Mouse (Mus musculus) brown adipose tissue, adult 24 weeks (tissue): ENCODE results near the gene Prkd2. TPM values are rescaled to one million over a fixed set of nuclear protein-coding genes. Genes with fewer than 3 reads are reported as not detected.
A peak's percentile ranks its signal among the peaks of the same experiment; 100 is the strongest.

Experiments used
- H3K27ac ChIP-seq: fragments of 200-500 bp; replicated peaks from 2 replicates; pipeline ENCODE4 v1.5.1; 2012; ENCODE audit warnings: low read depth, mild to moderate bottlenecking, low read length
- H3K4me1 ChIP-seq: fragments of 200-500 bp; 2 replicates; pipeline ENCODE4 v1.6.1; 2012; ENCODE audit warnings: low read length, mixed read lengths; ENCODE audit not compliant: control insufficient read depth, insufficient read depth, insufficient read length
- H3K4me3 ChIP-seq: fragments of 200-500 bp; 2 replicates; pipeline ENCODE4 v1.5.1; 2012; ENCODE audit warnings: low read depth, mild to moderate bottlenecking, low read length, moderate library complexity; ENCODE audit not compliant: insufficient read depth
- polyA plus RNA-seq: library from polyadenylated mRNA; stranded (reverse); fragments of >200 nt; gene quantifications from 2 replicates; pipeline ENCODE4 v1.2.4, GENCODE M21; 2012; ENCODE audit not compliant: missing spikeins, insufficient read depth, insufficient read length

Prkd2 gene
- polyA plus RNA-seq, 1 experiment = 11.3 TPM

DNA sequence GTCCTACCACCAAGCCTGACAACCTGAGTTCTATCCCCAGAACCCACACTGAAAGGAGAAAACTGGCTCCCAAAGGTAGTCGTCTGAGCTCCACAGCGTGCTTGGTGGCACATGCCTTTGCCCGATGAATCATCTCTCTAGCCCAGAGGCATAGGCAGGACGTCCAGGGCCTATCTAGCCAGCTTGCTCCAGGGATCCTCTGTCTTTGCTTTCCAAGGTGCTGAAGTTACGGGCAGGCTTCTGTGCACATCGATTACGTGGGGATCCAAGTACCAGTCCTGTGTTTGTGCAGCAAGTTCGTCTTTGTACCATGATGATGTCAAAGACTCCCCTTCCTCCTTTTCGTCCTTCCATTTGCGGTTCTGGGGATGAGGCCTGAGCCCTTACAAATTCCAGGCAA lies 28.9 kb downstream of the Prkd2 start:
- H3K27ac ChIP-seq = no peak overlapping the region
- H3K4me1 ChIP-seq = no peaks in the 10 kb centered on the region
- H3K4me3 ChIP-seq = no peak overlapping the region

DNA sequence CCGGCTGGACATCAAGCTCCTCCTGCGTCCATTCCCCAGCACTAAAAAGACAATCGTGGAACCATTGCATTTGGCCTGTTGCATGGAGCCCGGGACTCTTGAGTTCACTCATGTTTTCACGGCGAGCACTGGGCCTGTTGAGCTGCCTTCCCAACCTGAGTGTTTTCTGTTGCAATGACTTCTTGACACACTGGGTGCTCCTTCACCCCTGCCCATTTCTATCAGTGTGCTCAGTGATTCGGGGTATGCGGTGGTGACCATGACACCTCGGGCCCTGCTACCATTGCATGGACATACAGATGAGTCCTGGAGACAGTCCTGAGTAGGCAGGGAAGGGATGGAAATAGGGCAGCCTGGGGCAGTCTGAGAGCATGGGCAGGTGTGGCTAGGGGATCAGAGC lies 29.8 kb downstream of the Prkd2 start:
- no peak overlapping the region for H3K4me3 ChIP-seq
- no peaks in the 10 kb centered on the region; the same call in 1 of the 2 replicates for H3K4me1 ChIP-seq
- H3K27ac ChIP-seq = no peak overlapping the region

DNA sequence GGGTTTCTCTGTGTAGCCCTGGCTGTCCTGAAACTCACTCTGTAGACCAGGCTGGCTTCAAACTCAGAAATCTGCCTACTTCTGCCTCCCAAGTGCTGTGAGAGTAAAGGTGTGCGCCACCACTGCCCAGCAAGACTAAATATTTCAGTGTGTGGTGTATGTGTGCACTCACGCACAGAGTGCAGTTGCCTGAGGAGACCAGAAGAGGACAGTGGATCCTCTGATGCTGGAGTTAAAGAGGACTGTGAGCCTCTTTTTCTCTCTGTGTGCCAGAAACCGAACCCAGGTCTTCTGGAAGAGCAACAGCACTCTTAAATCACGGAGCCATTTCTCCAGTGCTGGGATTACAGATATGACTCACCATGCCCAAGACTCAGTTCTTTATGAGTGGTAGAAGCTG lies 30.7 kb downstream of the Prkd2 start:
- Histone ChIP-seq H3K4me1 (no peaks in the 10 kb centered on the region; the same call in 1 of the 2 replicates), H3K27ac (no peak overlapping the region), H3K4me3 (no peak overlapping the region)

DNA sequence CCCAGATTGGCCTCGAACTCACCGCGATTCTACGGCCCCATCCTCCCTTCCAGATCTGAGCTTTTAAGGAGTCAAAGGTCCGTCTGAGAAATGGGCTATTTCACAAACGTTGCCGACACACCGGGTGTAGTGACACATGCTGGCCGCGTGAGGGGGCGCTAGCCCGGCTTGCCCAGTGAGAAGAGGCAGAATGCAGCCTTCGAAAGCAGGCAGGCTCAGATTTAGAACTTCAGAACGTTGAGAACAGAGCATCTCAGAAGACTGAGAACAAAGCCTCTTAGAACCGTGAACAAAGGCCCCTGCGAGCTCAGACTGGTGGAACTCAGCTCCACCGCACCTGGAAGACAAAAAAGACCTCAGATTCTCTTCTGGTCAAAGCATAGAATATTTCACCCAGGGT lies 31.5 kb downstream of the Prkd2 start:
- peak overlapping the region; percentile 31; the same call in 1 of the 2 replicates for H3K4me3 ChIP-seq

DNA sequence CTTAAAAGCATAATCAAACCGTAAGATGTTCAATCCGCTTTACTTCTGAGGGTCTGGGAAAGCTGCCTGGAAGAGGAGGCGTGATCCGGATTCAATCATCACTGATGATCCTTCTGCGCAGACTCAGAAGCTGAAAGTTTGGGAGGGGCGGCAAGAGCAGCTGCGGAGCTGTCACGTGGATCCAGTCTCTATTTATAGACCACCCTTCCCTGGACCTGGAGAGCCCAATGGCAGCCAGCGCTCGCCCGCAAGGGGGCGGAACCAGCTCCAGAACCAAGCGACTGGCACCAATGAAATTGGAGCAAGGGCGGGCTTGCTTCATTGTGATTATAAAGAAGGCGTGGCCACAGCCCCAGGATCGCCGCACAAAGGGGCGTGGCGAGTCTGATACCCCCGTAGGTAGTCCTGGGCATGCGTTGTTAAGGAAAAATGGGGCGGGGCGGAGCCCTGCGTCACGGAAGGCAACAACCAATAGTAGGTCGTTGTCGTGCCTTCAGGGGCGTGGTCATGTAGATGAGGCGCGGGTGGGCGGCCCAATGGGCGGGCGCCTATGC lies 32.1 kb downstream of the Prkd2 start:
- H3K4me3 ChIP-seq = peak overlapping the region; percentile 31; the same call in 1 of the 2 replicates
- H3K4me1 ChIP-seq = no peaks in the 10 kb centered on the region; the same call in 1 of the 2 replicates
- peak overlapping the region; percentile 37 for H3K27ac ChIP-seq

More for the DNA sequence above, 31.5 kb downstream of the Prkd2 start:
- no peaks in the 10 kb centered on the region; the same call in 1 of the 2 replicates for H3K4me1 ChIP-seq
- peak overlapping the region; percentile 37 for H3K27ac ChIP-seq

DNA sequence AGATGAGACGGTGACA lies 32.4 kb downstream of the Prkd2 start, which contains the start of gene Dact3:
Dact3 (plus strand) TSS at position 8 of the 16 bp plus-strand sequence.
- no peaks in the 10 kb centered on the region; the same call in 1 of the 2 replicates for H3K4me1 ChIP-seq
- H3K27ac ChIP-seq = peak within 1 kb of the TSS; percentile 37
- H3K4me3 ChIP-seq = peak within 1 kb of the TSS; percentile 48

DNA sequence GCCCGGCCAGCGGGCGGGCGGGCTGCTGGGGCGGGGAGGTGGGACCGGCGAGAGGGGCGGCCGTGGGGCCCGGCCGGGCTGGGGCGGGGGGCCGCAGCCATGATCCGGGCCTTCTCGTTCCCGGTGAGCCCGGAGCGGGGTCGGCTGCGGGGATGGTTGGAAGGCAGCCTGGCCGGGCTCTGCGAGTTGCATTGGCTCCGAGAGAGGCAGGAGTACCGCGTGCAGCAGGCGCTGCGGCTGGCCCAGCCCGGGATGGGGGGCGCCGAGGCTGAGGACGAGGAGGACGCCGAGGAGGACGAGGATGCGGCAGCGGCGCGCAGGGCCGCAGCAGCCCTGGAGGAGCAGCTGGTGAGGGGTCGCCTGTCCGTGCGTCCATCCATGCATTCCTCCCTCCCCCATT lies 32.6 kb downstream of the Prkd2 start:
- Histone ChIP-seq H3K27ac (no peak overlapping the region), H3K4me1 (no peaks in the 10 kb centered on the region; the same call in 1 of the 2 replicates), H3K4me3 (peak overlapping the region; percentile 48)

DNA sequence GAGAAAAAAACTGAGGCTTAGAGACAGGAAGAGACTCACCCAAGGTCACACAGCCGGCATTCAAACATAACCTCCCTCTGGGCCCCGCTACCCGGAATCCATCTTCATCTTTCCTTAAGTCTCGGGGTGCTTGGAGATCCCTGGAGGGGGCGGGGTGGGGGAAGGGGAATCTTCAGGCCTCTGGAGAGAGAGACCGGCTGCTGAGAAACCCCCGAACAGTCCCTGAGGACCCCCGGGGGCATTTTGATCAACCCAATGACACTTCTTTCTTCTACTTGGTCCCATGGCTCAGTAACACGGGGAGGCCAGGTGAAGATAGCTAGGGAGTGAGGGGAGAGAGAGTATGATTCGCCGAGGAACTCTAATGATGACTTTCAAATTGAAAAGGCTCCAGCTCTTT lies 33.3 kb downstream of the Prkd2 start:
- no peak overlapping the region for H3K27ac ChIP-seq
- peak overlapping the region; percentile 48 for H3K4me3 ChIP-seq
- no peaks in the 10 kb centered on the region; the same call in 1 of the 2 replicates for H3K4me1 ChIP-seq

DNA sequence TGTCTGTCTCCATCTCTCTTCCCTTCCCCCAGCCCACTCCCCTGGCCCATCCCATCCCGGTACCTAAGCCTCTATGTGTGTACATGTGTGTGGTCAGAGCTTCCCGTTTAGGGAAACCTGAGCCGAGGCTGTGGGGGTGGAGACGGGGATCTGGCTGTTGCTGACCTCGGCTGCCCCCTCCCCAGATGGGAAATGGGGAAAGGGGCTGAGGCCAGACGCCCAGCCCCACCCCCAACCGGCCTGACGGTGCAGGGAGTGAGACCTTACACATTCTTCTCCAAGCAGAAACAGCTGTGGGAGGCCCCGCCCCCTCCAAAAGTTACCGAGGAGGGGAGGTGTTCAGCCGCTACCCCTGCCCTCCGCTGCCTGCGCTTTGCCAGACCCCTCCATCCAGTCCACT lies 33.9 kb downstream of the Prkd2 start:
- Histone ChIP-seq H3K4me3 (peak overlapping the region; percentile 25), H3K27ac (no peak overlapping the region), H3K4me1 (no peaks in the 10 kb centered on the region; the same call in 1 of the 2 replicates)

DNA sequence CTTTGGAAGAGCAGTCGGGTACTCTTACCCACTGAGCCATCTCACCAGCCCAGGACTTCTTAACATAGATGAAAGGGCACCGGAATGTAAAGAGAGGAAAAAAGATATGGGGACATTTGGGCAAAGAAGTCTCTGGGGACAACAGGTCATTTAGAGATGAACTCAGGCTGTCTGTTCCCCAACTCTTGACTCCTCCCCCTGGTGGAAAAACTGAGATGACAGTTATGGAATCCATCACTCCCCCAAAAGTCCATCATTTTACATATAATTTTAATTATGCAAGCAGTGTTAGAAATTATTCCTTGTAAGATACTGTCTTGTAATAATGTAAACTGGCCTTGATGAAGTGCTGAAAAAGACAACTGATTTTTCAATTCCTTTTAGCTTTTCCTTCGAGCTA lies 35.0 kb downstream of the Prkd2 start:
- Histone ChIP-seq H3K4me3 (no peak overlapping the region), H3K27ac (no peak overlapping the region), H3K4me1 (no peaks in the 10 kb centered on the region; the same call in 1 of the 2 replicates)

DNA sequence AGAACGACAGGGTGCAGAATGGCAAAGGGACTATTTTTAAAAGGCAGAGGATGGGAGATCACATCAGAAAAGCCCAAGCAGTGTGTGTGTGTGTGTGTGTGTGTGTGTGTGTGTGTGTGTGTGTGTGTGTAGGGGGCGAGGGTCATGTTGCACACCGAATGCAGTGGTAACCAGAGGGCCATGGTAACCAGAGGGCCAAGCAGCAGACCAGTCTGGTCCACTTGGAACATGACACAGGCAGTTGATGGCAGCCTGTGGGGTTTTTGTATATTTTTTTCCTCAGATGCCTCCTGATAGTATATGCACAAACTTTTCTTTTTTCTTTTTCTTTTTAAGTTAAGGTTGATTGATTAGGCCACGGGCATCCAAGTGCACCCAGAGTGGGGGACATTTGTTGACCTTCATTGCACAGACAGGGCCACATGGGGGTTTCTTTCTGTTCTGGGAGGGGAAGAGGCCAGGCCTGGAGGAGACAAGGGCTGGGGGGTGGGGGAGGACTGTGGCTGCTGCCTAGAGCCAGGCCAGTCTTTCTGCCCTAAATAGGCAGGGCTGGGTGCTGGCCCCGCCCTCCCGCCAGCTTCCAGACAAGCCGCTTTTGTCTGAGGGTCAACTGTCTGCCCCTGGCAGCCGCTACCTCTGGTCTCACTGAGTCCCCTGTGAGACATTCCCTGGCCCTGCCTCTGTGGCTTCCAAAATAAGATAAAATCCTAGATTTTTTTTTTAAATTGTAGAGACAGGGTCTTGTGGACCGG lies 37.3 kb downstream of the Prkd2 start:
- Histone ChIP-seq H3K4me1 (no peaks in the 10 kb centered on the region; the same call in 1 of the 2 replicates), H3K27ac (no peak overlapping the region), H3K4me3 (no peak overlapping the region)

DNA sequence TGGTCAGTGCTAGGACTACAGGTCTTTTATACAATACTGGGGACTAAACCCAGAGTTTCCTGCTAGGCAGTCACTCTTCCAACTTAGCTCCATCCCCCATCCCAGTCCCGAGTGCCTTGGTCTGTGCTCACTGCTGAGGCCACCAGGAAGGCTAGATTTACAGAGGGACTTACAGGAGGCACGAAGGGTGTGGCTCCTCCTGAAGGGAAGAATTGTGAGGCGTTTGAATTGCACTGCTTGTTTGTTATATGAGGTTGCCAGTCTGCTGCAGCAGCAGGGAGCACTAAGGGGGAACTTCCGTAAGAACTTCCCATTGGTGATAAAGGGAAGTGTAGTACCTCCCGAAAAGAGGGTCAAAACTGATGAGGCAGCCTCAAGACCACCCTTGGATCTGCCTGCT lies 37.9 kb downstream of the Prkd2 start:
- no peak overlapping the region for H3K27ac ChIP-seq
- H3K4me1 ChIP-seq = no peaks in the 10 kb centered on the region; the same call in 1 of the 2 replicates
- no peak overlapping the region for H3K4me3 ChIP-seq

DNA sequence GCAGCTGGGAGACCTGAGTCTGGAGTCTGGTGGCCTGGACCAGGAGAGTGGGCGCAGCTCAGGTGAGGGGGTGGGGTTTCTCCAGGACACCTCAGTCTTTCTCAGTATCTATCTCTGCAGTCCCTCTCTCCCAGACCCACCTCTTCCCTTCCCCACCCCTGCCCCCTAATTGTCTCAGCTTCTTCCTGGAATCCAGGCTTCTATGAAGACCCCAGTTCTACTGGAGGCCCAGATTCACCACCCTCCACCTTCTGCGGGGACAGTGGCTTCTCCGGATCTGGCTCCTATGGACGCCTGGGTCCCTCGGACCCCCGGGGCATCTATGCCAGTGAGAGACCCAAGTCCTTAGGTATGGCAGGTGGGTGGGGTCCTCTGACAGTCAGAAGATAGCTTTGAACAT lies 40.5 kb downstream of the Prkd2 start:
- Histone ChIP-seq H3K27ac (no peak overlapping the region), H3K4me1 (no peaks in the 10 kb centered on the region), H3K4me3 (no peak overlapping the region)

DNA sequence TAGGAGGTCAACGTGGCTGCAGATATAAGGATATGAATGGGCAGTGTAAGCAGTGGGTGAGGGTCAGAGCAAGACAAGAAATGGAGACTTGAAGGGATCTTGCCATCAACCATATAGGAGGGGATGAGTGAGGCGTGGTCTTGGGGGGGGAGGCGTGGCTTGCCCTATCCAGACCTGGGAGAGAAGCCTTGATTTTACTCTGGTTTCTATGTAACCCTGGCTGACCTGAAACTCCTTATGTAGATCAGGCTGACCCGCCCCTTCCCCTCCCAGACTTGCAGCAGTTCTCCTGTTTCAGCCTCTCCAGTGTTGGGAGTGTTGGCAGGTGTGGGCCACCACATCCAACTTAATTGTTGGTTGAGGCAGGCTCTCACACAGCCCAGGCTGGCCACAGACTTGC lies 41.6 kb downstream of the Prkd2 start:
- H3K4me1 ChIP-seq = no peaks in the 10 kb centered on the region
- H3K4me3 ChIP-seq = no peak overlapping the region
- no peak overlapping the region for H3K27ac ChIP-seq

DNA sequence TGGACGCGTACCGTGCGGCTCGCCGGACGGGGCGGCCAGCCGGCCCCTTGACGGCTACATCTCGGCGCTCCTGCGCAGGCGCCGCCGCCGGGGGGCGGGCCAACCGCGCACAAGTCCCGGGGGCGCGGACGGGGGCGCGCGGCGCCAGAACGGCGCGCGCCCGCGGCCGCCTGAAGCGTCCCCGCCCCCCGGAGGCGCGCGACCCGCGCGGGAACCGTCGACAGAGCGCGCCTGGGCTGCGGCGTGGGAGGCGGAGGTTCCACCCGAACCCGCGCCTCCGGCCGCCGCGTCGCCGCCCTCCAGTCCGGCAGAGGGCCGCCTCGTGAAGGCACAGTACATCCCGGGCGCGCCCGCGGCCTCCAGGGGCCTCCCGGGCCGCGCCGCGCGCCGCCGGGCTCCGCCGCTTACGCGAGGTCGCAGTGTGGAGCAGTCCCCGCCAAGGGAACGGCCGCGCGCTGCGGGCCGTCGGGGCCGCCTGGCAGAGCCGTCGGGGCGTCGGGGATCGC lies 42.6 kb downstream of the Prkd2 start:
- Histone ChIP-seq H3K4me3 (peak overlapping the region; percentile 19; the same call in 1 of the 2 replicates), H3K27ac (no peak overlapping the region), H3K4me1 (no peaks in the 10 kb centered on the region)

DNA sequence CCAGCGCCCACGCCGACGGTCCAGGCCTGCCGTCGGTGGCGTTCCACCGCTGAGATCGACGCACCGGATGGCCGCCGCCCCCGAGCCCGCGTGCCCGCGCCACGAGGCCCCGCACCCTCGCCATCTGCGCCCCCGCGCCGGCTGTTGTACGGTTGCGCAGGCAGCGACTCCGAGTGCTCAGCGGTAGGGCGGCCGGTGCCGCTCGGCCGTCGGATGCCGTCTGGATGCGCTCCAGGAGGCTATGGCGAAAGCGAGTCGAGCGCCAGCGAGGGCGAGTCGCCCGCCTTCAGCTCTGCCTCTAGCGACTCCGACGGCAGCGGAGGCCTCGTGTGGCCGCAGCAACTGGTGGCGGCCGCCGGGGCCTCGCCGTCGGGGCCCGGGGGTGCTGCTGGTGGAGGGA lies 43.2 kb downstream of the Prkd2 start:
- H3K27ac ChIP-seq = no peak overlapping the region

More for the DNA sequence above, 43.2 kb downstream of the Prkd2 start:
- Histone ChIP-seq H3K4me3 (0 out of 2 replicates have a peak overlapping the region, but pooled peaks have one; percentile 19), H3K4me1 (no peaks in the 10 kb centered on the region)
